In the genomic region with DNA sequence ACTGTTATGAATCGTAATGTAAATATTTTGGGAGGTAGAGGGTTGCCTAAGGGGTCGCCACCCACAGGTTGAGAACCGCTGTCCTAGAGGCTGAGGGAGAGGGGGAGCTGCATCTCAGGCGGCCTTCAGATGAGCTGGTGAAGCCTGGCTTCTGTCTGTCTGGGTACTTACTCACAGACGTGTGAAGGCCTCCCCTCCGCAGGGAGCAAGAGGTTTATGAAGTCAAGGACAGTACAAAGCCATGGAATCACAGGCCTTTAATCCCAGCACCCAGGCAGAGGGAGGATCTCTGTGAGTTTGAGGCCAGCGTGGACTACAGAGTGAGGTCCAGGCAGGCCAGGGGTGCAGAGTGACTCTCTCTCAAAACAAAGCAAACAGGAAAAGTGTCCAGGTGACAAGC, we compare ENCODE assay signal across 20 mouse cellular contexts. TPM values are rescaled to one million over a fixed set of nuclear protein-coding genes. Genes with fewer than 3 reads are reported as not detected.
DNase-seq lines count a peak whose midpoint lies in the region; ATAC-seq lines count a peak whose summit lies in the region.
"Had no signal": no experiment of that assay in that cellular context is flagged by ENCODE, and none has a peak within 500 bp of the region (broad histone marks: within the 10 kb centered on the region; RNA-seq: fewer than 3 reads in every experiment).

No protein-coding gene starts in this region.

- intact Hi-C loops in heart, postnatal 36 days (cut with DNase I): no loop called here

- peaks cover 60% of the 10 kb centered on the region for H3K36me3 ChIP-seq in heart, embryonic 13.5 days
- H3K36me3 ChIP-seq in neural tube, embryonic 12.5 days: peaks cover 3% of the 10 kb centered on the region; the same call in 1 of the 2 replicates
- H3K36me3 ChIP-seq in hindbrain, embryonic 12.5 days: peaks cover 7% of the 10 kb centered on the region; the same call in 1 of the 2 replicates
- no peaks in the 10 kb centered on the region for H3K36me3 ChIP-seq in neural tube, embryonic 14.5 days (ENCODE audit: control insufficient read depth, insufficient read depth, low read length)

- whole genome bisulfite sequencing in heart, embryonic 13.5 days: 54% methylated on average over 7 of the region's 7 CpGs
- WGBS in neural tube, embryonic 12.5 days: 79% methylated on average over 7 of the region's 7 CpGs
- 64% methylated on average over 7 of the region's 7 CpGs for WGBS in hindbrain, embryonic 12.5 days
- 67% methylated on average over 7 of the region's 7 CpGs for WGBS in neural tube, embryonic 14.5 days

- H3K4me2 ChIP-seq in heart, embryonic 13.5 days: no peak overlapping the region
- no peak overlapping the region for H3K4me2 ChIP-seq in neural tube, embryonic 12.5 days (replicated peaks)
- no peak overlapping the region for H3K4me2 ChIP-seq in hindbrain, embryonic 12.5 days (replicated peaks)
- H3K4me2 ChIP-seq in neural tube, embryonic 14.5 days (ENCODE audit: low read depth, low read length): no peak overlapping the region
- H3K4me2 ChIP-seq: embryonic facial prominence, embryonic 15.5 days; forebrain, embryonic 12.5 days; limb, embryonic 13.5 days had no signal

- no peaks in the 10 kb centered on the region for H3K27me3 ChIP-seq in heart, embryonic 13.5 days (replicated peaks)
- no peaks in the 10 kb centered on the region for H3K27me3 ChIP-seq in neural tube, embryonic 12.5 days (replicated peaks)
- H3K27me3 ChIP-seq in hindbrain, embryonic 12.5 days: no peaks in the 10 kb centered on the region
- H3K27me3 ChIP-seq in neural tube, embryonic 14.5 days (ENCODE audit: control insufficient read depth, insufficient read depth, low read length): no peaks in the 10 kb centered on the region
- H3K27me3 ChIP-seq: embryonic facial prominence, embryonic 15.5 days; forebrain, embryonic 12.5 days; limb, embryonic 13.5 days had no signal

- no peak for DNase-seq in heart, postnatal 36 days
- DNase-seq in neural tube, embryonic 10.5 days (ENCODE audit: extremely low spot score, low spot score): no peak
- no peak for DNase-seq in frontal cortex, postnatal 25 days (ENCODE audit: low spot score in 2 of 2)
- no peak for DNase-seq in lung, postnatal 14 days
- DNase-seq: cerebellum, postnatal 14 days; gastrocnemius, postnatal 14 days; kidney, adult 8-10 months; kidney, postnatal 4 days; lung, adult 18-20 months; spleen, adult 18-20 months; thymus, postnatal 36 days had no signal

- H3K4me1 ChIP-seq in heart, embryonic 13.5 days: peaks cover 21% of the 10 kb centered on the region
- peaks cover 15% of the 10 kb centered on the region for H3K4me1 ChIP-seq in neural tube, embryonic 12.5 days
- H3K4me1 ChIP-seq in hindbrain, embryonic 12.5 days: peaks cover 10% of the 10 kb centered on the region
- H3K4me1 ChIP-seq in neural tube, embryonic 14.5 days (ENCODE audit: control insufficient read depth, insufficient read depth, low read length): peaks cover 7% of the 10 kb centered on the region; the same call in 1 of the 2 replicates
- H3K4me1 ChIP-seq: forebrain, embryonic 12.5 days had no signal

- H3K4me3 ChIP-seq in heart, embryonic 13.5 days: no peak overlapping the region
- no peak overlapping the region for H3K4me3 ChIP-seq in neural tube, embryonic 12.5 days
- H3K4me3 ChIP-seq in hindbrain, embryonic 12.5 days: no peak overlapping the region
- no peak overlapping the region for H3K4me3 ChIP-seq in neural tube, embryonic 14.5 days (ENCODE audit: low read depth, low read length)
- H3K4me3 ChIP-seq: embryonic facial prominence, embryonic 15.5 days; forebrain, embryonic 12.5 days; limb, embryonic 13.5 days had no signal

- no peaks in the 10 kb centered on the region for H3K9me3 ChIP-seq in heart, embryonic 13.5 days
- no peaks in the 10 kb centered on the region for H3K9me3 ChIP-seq in neural tube, embryonic 12.5 days
- H3K9me3 ChIP-seq in hindbrain, embryonic 12.5 days (replicated peaks): no peaks in the 10 kb centered on the region
- no peaks in the 10 kb centered on the region for H3K9me3 ChIP-seq in neural tube, embryonic 14.5 days (ENCODE audit: control insufficient read depth, low read length)
- H3K9me3 ChIP-seq: embryonic facial prominence, embryonic 15.5 days; forebrain, embryonic 12.5 days; limb, embryonic 13.5 days had no signal

- H3K9ac ChIP-seq in heart, embryonic 13.5 days: peak overlapping the region; percentile 60; the same call in 1 of the 2 replicates
- no peak overlapping the region for H3K9ac ChIP-seq in neural tube, embryonic 12.5 days
- H3K9ac ChIP-seq in hindbrain, embryonic 12.5 days: no peak overlapping the region
- H3K9ac ChIP-seq in neural tube, embryonic 14.5 days (replicated peaks; ENCODE audit: low read depth, low read length): no peak overlapping the region
- H3K9ac ChIP-seq: embryonic facial prominence, embryonic 15.5 days; forebrain, embryonic 12.5 days; limb, embryonic 13.5 days had no signal

- H3K27ac ChIP-seq in heart, embryonic 13.5 days (replicated peaks): peak overlapping the region; percentile 45; the same call in 1 of the 2 replicates
- H3K27ac ChIP-seq in neural tube, embryonic 12.5 days: 0 out of 2 replicates have a peak overlapping the region, but pooled peaks have one; percentile 4
- peak overlapping the region; percentile 68; the same call in 1 of the 2 replicates for H3K27ac ChIP-seq in hindbrain, embryonic 12.5 days
- no peak overlapping the region for H3K27ac ChIP-seq in neural tube, embryonic 14.5 days (ENCODE audit: low read depth, low read length)
- H3K27ac ChIP-seq: embryonic facial prominence, embryonic 15.5 days; forebrain, embryonic 12.5 days; limb, embryonic 13.5 days; stomach, postnatal 0 days had no signal

- ATAC-seq in heart, embryonic 13.5 days (ENCODE audit: extremely low read depth, insufficient number of reproducible peaks, low FRiP score, low TSS enrichment): no peak
- ATAC-seq in neural tube, embryonic 12.5 days (ENCODE audit: low FRiP score, low read depth): no peak
- no peak for ATAC-seq in hindbrain, embryonic 12.5 days (ENCODE audit: low FRiP score)
- ATAC-seq in neural tube, embryonic 14.5 days (ENCODE audit: low read depth): 0 out of 2 replicates have a peak, but pooled peaks have one; percentile 31
- ATAC-seq: activated CD4-positive, CD25-positive, alpha-beta regulatory T cell, adult 4 months had no signal

RNA-seq across cellular contexts. Expression of a gene that starts 21.0 kb away (rescaled TPM):
- 9.0 and 9.9 TPM in 2 replicates for polyA plus RNA-seq in heart, embryonic 13.5 days (2015; fragmentation: Nextera tagmentation; extraction: Ambion mirVana)
- total RNA-seq in heart, postnatal 36 days (2021): 1 to 10 TPM; 6.8 to 8.0 TPM
- polyA plus RNA-seq in neural tube, embryonic 12.5 days (2016; fragmentation: Nextera tagmentation; extraction: Ambion mirVana): 8.1 and 8.5 TPM in 2 replicates
- polyA plus RNA-seq in hindbrain, embryonic 12.5 days (2016; fragmentation: Nextera tagmentation; extraction: Ambion mirVana): 9.2 and 10.7 TPM in 2 replicates
- polyA plus RNA-seq in neural tube, embryonic 14.5 days (2014; fragmentation: Nextera tagmentation; extraction: Ambion mirVana): 7.7 and 7.8 TPM in 2 replicates

RNA-seq across cellular contexts. Expression of a gene that starts 33.5 kb away (rescaled TPM):
- 2.7 and 3.3 TPM in 2 replicates for polyA plus RNA-seq in heart, embryonic 13.5 days (2015; fragmentation: Nextera tagmentation; extraction: Ambion mirVana)
- 10 to 100 TPM; 17.3 to 20.0 TPM for total RNA-seq in heart, postnatal 36 days (2021)
- 0.40 and 0.53 TPM in 2 replicates for polyA plus RNA-seq in neural tube, embryonic 12.5 days (2016; fragmentation: Nextera tagmentation; extraction: Ambion mirVana)
- polyA plus RNA-seq in hindbrain, embryonic 12.5 days (2016; fragmentation: Nextera tagmentation; extraction: Ambion mirVana): 1.2 and 1.7 TPM in 2 replicates
- 0.31 and 0.53 TPM in 2 replicates for polyA plus RNA-seq in neural tube, embryonic 14.5 days (2014; fragmentation: Nextera tagmentation; extraction: Ambion mirVana)

RNA-seq across cellular contexts. Expression of a gene that starts 51.0 kb away (rescaled TPM):
- polyA plus RNA-seq in heart, embryonic 13.5 days (2015; fragmentation: Nextera tagmentation; extraction: Ambion mirVana): 988 and 1,051 TPM in 2 replicates
- 10 to 100 TPM; 28.4 to 28.9 TPM for total RNA-seq in heart, postnatal 36 days (2021)
- 4,894 and 4,994 TPM in 2 replicates for polyA plus RNA-seq in neural tube, embryonic 12.5 days (2016; fragmentation: Nextera tagmentation; extraction: Ambion mirVana)
- 4,582 and 4,772 TPM in 2 replicates for polyA plus RNA-seq in hindbrain, embryonic 12.5 days (2016; fragmentation: Nextera tagmentation; extraction: Ambion mirVana)
- 5,364 and 5,581 TPM in 2 replicates for polyA plus RNA-seq in neural tube, embryonic 14.5 days (2014; fragmentation: Nextera tagmentation; extraction: Ambion mirVana)
